Mouse (Mus musculus): Measurements from ENCODE around the gene Gm10840. TPM values are rescaled to one million over a fixed set of nuclear protein-coding genes. Genes with fewer than 3 reads are reported as not detected.
A peak's percentile ranks its signal among the peaks of the same experiment; 100 is the strongest.
"Not testable (repeated sequence)": the region's sequence is repeated elsewhere in the genome, so short reads cannot be mapped to it uniquely, and the experiment has no call there.

The Gm10840 gene
- total RNA-seq, 1 experiment from 2014 or later = 13.6 TPM

GRCm38 (mm10) chr11:106187326-106187725 is 26.7 kb downstream of the Gm10840 start:
- no peak for ATAC-seq (replicated peaks in 1 of 2; ENCODE audit: insufficient read depth in 1 of 2, low FRiP score in 2 of 2, low TSS enrichment in 1 of 2, low read depth in 1 of 2, poor library complexity in 2 of 2, severe bottlenecking in 2 of 2)

GRCm38 (mm10) chr11:106191716-106192115 is 31.1 kb downstream of the Gm10840 start:
- ATAC-seq (replicated peaks in 1 of 2; ENCODE audit: insufficient read depth in 1 of 2, low FRiP score in 2 of 2, low TSS enrichment in 1 of 2, low read depth in 1 of 2, poor library complexity in 2 of 2, severe bottlenecking in 2 of 2) = no peak

- no peak for ATAC-seq (replicated peaks in 1 of 2; ENCODE audit: insufficient read depth in 1 of 2, low FRiP score in 2 of 2, low TSS enrichment in 1 of 2, low read depth in 1 of 2, poor library complexity in 2 of 2, severe bottlenecking in 2 of 2)
These were observed 31.6 kb downstream of the Gm10840 start for GRCm38 (mm10) chr11:106192241-106192640.

- peak; percentile 18 to 33; a peak in 2 of 4 replicates for ATAC-seq (replicated peaks in 1 of 2; ENCODE audit: insufficient read depth in 1 of 2, low FRiP score in 2 of 2, low TSS enrichment in 1 of 2, low read depth in 1 of 2, poor library complexity in 2 of 2, severe bottlenecking in 2 of 2)
These were observed 32.2 kb downstream of the Gm10840 start for GRCm38 (mm10) chr11:106192657-106193370.

GRCm38 (mm10) chr11:106193371-106194154 is 32.9 kb downstream of the Gm10840 start:
- ATAC-seq (replicated peaks in 1 of 2; ENCODE audit: insufficient read depth in 1 of 2, low FRiP score in 2 of 2, low TSS enrichment in 1 of 2, low read depth in 1 of 2, poor library complexity in 2 of 2, severe bottlenecking in 2 of 2) = peak; percentile 95 to 96

- no peak for ATAC-seq (replicated peaks in 1 of 2; ENCODE audit: insufficient read depth in 1 of 2, low FRiP score in 2 of 2, low TSS enrichment in 1 of 2, low read depth in 1 of 2, poor library complexity in 2 of 2, severe bottlenecking in 2 of 2)
These were observed 33.5 kb downstream of the Gm10840 start for GRCm38 (mm10) chr11:106194155-106194541.

- ATAC-seq (replicated peaks in 1 of 2; ENCODE audit: insufficient read depth in 1 of 2, low FRiP score in 2 of 2, low TSS enrichment in 1 of 2, low read depth in 1 of 2, poor library complexity in 2 of 2, severe bottlenecking in 2 of 2) = no peak
These were observed 34.2 kb downstream of the Gm10840 start for GRCm38 (mm10) chr11:106194891-106195290.

- no peak for ATAC-seq (replicated peaks in 1 of 2; ENCODE audit: insufficient read depth in 1 of 2, low FRiP score in 2 of 2, low TSS enrichment in 1 of 2, low read depth in 1 of 2, poor library complexity in 2 of 2, severe bottlenecking in 2 of 2)
These were observed 34.7 kb downstream of the Gm10840 start for GRCm38 (mm10) chr11:106195341-106195740.

GRCm38 (mm10) chr11:106198277-106198676 is 37.6 kb downstream of the Gm10840 start:
- no peak for ATAC-seq (replicated peaks in 1 of 2; ENCODE audit: insufficient read depth in 1 of 2, low FRiP score in 2 of 2, low TSS enrichment in 1 of 2, low read depth in 1 of 2, poor library complexity in 2 of 2, severe bottlenecking in 2 of 2)

- not testable (repeated sequence) for ATAC-seq (replicated peaks in 1 of 2; ENCODE audit: insufficient read depth in 1 of 2, low FRiP score in 2 of 2, low TSS enrichment in 1 of 2, low read depth in 1 of 2, poor library complexity in 2 of 2, severe bottlenecking in 2 of 2)
These were observed 39.3 kb downstream of the Gm10840 start for GRCm38 (mm10) chr11:106199997-106200396.

GRCm38 (mm10) chr11:106200756-106201155 is 40.1 kb downstream of the Gm10840 start:
- peak in 1 of 2 experiments; percentile 29; a peak in 1 of 4 replicates for ATAC-seq (replicated peaks in 1 of 2; ENCODE audit: insufficient read depth in 1 of 2, low FRiP score in 2 of 2, low TSS enrichment in 1 of 2, low read depth in 1 of 2, poor library complexity in 2 of 2, severe bottlenecking in 2 of 2)

GRCm38 (mm10) chr11:106201337-106202122 is 40.9 kb downstream of the Gm10840 start:
- 0 out of 4 replicates have a peak, but pooled peaks of 1 of the 2 experiments have one; percentile 20 for ATAC-seq (replicated peaks in 1 of 2; ENCODE audit: insufficient read depth in 1 of 2, low FRiP score in 2 of 2, low TSS enrichment in 1 of 2, low read depth in 1 of 2, poor library complexity in 2 of 2, severe bottlenecking in 2 of 2)

- ATAC-seq (replicated peaks in 1 of 2; ENCODE audit: insufficient read depth in 1 of 2, low FRiP score in 2 of 2, low TSS enrichment in 1 of 2, low read depth in 1 of 2, poor library complexity in 2 of 2, severe bottlenecking in 2 of 2) = 0 out of 4 replicates have a peak, but pooled peaks of 1 of the 2 experiments have one; percentile 41
These were observed 41.4 kb downstream of the Gm10840 start, which contains the start of gene Strada for GRCm38 (mm10) chr11:106202123-106202465. Gene Strada, minus strand, starts transcription at chr11:106202168.

Other genes starting within 250 kb of the Gm10840 start
- 1.2 and 2.2 TPM in 2 replicates for gene Cyb561, start 207.5 kb upstream of the Gm10840 start, total RNA-seq (2017)
- gene Ace, start 192.9 kb upstream of the Gm10840 start, total RNA-seq (2017) = 0.20 and 0.56 TPM in 2 replicates
- gene Ace3, start 166.2 kb upstream of the Gm10840 start, total RNA-seq (2017) = not detected in 2 replicates
- 0.50 TPM in 1 of 2 replicates, not detected in the other for gene Kcnh6, start 152.7 kb upstream of the Gm10840 start, total RNA-seq (2017)
- 51.7 and 67.6 TPM in 2 replicates for gene Dcaf7, start 124.0 kb upstream of the Gm10840 start, total RNA-seq (2017)
- 10.2 and 12.8 TPM in 2 replicates for gene Taco1, start 94.8 kb upstream of the Gm10840 start, total RNA-seq (2017)
- gene Map3k3, start 76.2 kb upstream of the Gm10840 start, total RNA-seq (2017) = 37.0 and 42.3 TPM in 2 replicates
- 39.7 and 57.2 TPM in 2 replicates for gene Limd2, start within 50 bp of the Gm10840 start, total RNA-seq (2017)
- 18.2 and 21.7 TPM in 2 replicates for gene Strada, start 41.3 kb downstream of the Gm10840 start, total RNA-seq (2017)
- gene Ccdc47, start 55.5 kb downstream of the Gm10840 start, total RNA-seq (2017) = 186 and 253 TPM in 2 replicates
- gene Ddx42, start 56.1 kb downstream of the Gm10840 start, total RNA-seq (2017) = 106 and 108 TPM in 2 replicates
- 124 and 147 TPM in 2 replicates for gene Ftsj3, start 95.2 kb downstream of the Gm10840 start, total RNA-seq (2017)
- 86.0 and 87.2 TPM in 2 replicates for gene Psmc5, start 95.3 kb downstream of the Gm10840 start, total RNA-seq (2017)
- gene Smarcd2, start 112.1 kb downstream of the Gm10840 start, total RNA-seq (2017) = 200 and 274 TPM in 2 replicates
- 3.6 and 4.0 TPM in 2 replicates for gene Tcam1, start 115.8 kb downstream of the Gm10840 start, total RNA-seq (2017)
- gene Gh, start 141.0 kb downstream of the Gm10840 start, total RNA-seq (2017) = not detected in 2 replicates
- 15.9 and 30.2 TPM in 2 replicates for gene Cd79b, start 153.9 kb downstream of the Gm10840 start, total RNA-seq (2017)
- gene Scn4a, start 192.4 kb downstream of the Gm10840 start, total RNA-seq (2017) = not detected in 2 replicates
- gene Prr29, start 204.6 kb downstream of the Gm10840 start, total RNA-seq (2017) = not detected in 2 replicates
- gene Icam2, start 227.2 kb downstream of the Gm10840 start, total RNA-seq (2017) = 49.3 and 87.8 TPM in 2 replicates